Mouse (Mus musculus) spleen, adult 2 months (tissue): Measurements from ENCODE around the gene Tfrc. TPM values are rescaled to one million over a fixed set of nuclear protein-coding genes. Genes with fewer than 3 reads are reported as not detected.

Source experiments
- DNase-seq, 2 experiments: peaks; one replicate each; pipeline versions ENCODE4 v3.0.0 to v3.0.0-alpha.2; 2012 to 2021; ENCODE audit warnings: low spot score in 2 of 2, low read depth in 1 of 2
- H3K27ac ChIP-seq: fragments of 200-500 bp; 2 replicates; pipeline ENCODE4 v1.5.1; 2012; ENCODE audit warnings: low read length, inconsistent platforms; ENCODE audit not compliant: insufficient read depth
- H3K27me3 ChIP-seq: fragments of 200-500 bp; 2 replicates; pipeline ENCODE4 v1.6.1; 2012; ENCODE audit warnings: mild to moderate bottlenecking, moderate library complexity, low read length, inconsistent platforms; ENCODE audit not compliant: control insufficient read depth, insufficient read depth
- H3K36me3 ChIP-seq: fragments of 200-500 bp; 2 replicates; pipeline ENCODE4 v1.6.1; 2012; ENCODE audit warnings: mild to moderate bottlenecking, low read length, inconsistent platforms; ENCODE audit not compliant: control insufficient read depth, insufficient read depth
- H3K4me1 ChIP-seq: fragments of 200-500 bp; 2 replicates; pipeline ENCODE4 v1.6.1; 2011; ENCODE audit warnings: inconsistent platforms; ENCODE audit not compliant: control insufficient read depth, insufficient read depth, insufficient read length
- H3K4me3 ChIP-seq: fragments of 200-500 bp; 2 replicates; pipeline ENCODE4 v1.5.1; 2011; ENCODE audit warnings: mild to moderate bottlenecking, inconsistent platforms; ENCODE audit not compliant: insufficient read depth, insufficient read length; ENCODE audit errors: extremely low read depth
- CTCF ChIP-seq: fragments of 200-500 bp; IDR thresholded peaks from 2 replicates; pipeline ENCODE4 v1.5.1; 2011; ENCODE audit warnings: mild to moderate bottlenecking, inconsistent platforms; ENCODE audit not compliant: insufficient read depth, insufficient read length, insufficient replicate concordance; ENCODE audit errors: extremely low read depth
- POLR2A ChIP-seq: fragments of 200-500 bp; IDR thresholded peaks from 2 replicates; pipeline ENCODE4 v1.6.1; 2011; ENCODE audit warnings: low read depth, low read length, inconsistent platforms
- WGBS: fragments of 180-500 bp; shearing (Covaris S2); methylation state at CpG from one replicate; pipeline ENCODE4 v1.1.7; 2018; 5-methylcytosine and 5-hydroxymethylcytosine counted together
- polyA plus RNA-seq: library from polyadenylated mRNA; depleted of rRNA; stranded (reverse); fragments of >200 nt; gene quantifications from 2 replicates; pipeline ENCODE4 v1.2.3, GENCODE M21; 2012; rRNA removed

The Tfrc gene
- polyA plus RNA-seq, 1 experiment, result 11.9 TPM

DNA sequence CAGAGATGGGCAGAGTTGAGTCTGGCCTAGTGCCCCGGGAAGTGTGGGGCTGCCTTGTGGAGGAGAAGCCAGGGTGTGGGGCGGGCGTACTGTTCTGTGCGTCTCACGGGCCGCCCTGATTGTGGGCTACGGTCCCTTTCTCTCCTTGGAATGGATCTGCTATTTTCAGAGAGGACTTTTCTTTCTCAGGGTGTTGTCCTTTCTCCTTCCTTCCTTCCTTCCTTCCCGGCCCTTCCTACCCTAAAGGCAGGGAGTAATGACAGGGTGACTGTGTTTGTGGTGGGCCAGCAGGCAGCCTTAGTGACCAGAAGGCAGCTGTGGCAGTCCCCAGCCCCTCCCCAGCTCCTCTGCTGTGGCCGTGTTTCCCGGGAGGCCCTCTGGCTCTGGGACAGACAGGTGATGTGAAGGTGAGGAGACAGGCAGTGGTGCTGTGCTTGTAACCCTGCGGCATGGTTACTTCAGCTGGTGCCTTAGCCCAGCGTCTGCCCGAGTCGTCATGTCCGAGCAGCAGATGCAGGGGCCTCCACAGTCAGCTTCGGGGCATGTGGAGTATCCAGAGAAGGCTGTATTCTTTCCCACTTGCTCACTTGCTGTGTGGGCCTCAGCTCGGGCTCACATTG is 65.5 kb downstream of the Tfrc start:
- Histone ChIP-seq H3K4me3 (no peak overlapping the region), H3K27me3 (no peaks in the 10 kb centered on the region), H3K27ac (no peak overlapping the region), H3K4me1 (no peaks in the 10 kb centered on the region), H3K36me3 (peaks cover 55% of the 10 kb centered on the region)
- no peak for TF ChIP-seq POLR2A
- TF ChIP-seq CTCF, result no peak
- WGBS, result 93% methylated on average over 17 of the region's 17 CpGs
- no peak for DNase-seq

- 88% methylated on average over 10 of the region's 10 CpGs for WGBS
Observed at GRCm38 (mm10) chr16:32677040-32677700, 68.5 kb downstream of the Tfrc start.

DNA sequence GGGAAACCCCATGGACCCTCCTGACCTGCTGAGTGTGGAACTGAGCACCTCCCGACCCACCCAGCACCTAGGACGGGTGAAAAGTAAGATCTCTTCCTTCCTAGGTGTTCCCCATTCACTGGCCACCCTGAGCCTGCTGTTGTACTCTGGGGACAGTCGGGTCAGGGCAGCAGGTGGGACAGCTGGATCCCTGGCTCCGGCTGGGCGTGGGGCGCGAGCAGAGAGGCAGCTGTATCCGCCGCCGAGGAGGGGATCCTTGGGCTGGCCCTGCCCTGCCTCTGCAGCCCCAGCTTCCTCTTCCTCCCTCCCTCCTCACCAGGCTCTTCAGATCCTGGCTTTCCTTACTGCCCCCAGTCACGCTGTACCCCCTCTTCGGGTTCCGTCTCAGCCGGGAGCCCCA is 69.2 kb downstream of the Tfrc start:
- no peaks in the 10 kb centered on the region for H3K4me1 ChIP-seq
- no peak overlapping the region for H3K27ac ChIP-seq
- no peak for DNase-seq
- no peak overlapping the region for H3K4me3 ChIP-seq
- 87% methylated on average over 14 of the region's 14 CpGs for WGBS
- no peaks in the 10 kb centered on the region for H3K27me3 ChIP-seq
- no peak for TF ChIP-seq CTCF
- TF ChIP-seq POLR2A, result no peak
- peaks cover 47% of the 10 kb centered on the region for H3K36me3 ChIP-seq

More at GRCm38 (mm10) chr16:32677040-32677700, 68.5 kb downstream of the Tfrc start:
- H3K4me3 ChIP-seq, result no peak overlapping the region
- no peak for TF ChIP-seq POLR2A
- no peak for TF ChIP-seq CTCF
- H3K27me3 ChIP-seq, result no peaks in the 10 kb centered on the region
- no peak for DNase-seq
- no peak overlapping the region for H3K27ac ChIP-seq
- no peaks in the 10 kb centered on the region for H3K4me1 ChIP-seq
- H3K36me3 ChIP-seq, result peaks cover 49% of the 10 kb centered on the region

- peaks cover 45% of the 10 kb centered on the region for H3K36me3 ChIP-seq
- no peak overlapping the region for H3K4me3 ChIP-seq
- H3K4me1 ChIP-seq, result no peaks in the 10 kb centered on the region
- TF ChIP-seq CTCF, result no peak
- no peak for TF ChIP-seq POLR2A
- H3K27me3 ChIP-seq, result no peaks in the 10 kb centered on the region
- WGBS, result 91% methylated on average over 14 of the region's 14 CpGs
- no peak for DNase-seq
- no peak overlapping the region for H3K27ac ChIP-seq
Observed at GRCm38 (mm10) chr16:32678812-32679211, 70.1 kb downstream of the Tfrc start.

GRCm38 (mm10) chr16:32679976-32680375 is 71.3 kb downstream of the Tfrc start:
- Histone ChIP-seq H3K36me3 (peaks cover 45% of the 10 kb centered on the region), H3K27ac (no peak overlapping the region)
- DNase-seq, result no peak

DNA sequence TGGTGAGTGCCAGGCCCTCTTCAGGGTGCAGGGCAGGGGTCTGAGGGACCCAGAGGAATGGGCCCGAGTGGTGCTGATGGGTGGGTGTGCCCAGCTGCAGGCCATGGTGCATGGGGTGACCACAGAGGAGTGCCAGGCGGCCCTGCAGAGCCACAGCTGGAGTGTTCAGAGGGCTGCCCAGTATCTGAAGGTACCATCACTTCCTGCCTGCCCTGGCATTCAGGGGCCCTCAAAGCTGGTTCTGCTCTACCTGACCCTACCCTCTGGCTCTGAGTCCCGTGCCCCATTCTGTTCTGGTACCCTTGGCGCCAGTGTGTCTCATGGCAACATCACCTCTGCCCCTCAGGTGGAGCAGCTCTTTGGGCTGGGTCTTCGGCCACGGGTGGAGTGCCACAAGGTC is 72.1 kb downstream of the Tfrc start:
- 90% methylated on average over 6 of the region's 6 CpGs for WGBS
- H3K27ac ChIP-seq, result no peak overlapping the region

More at GRCm38 (mm10) chr16:32679976-32680375, 71.3 kb downstream of the Tfrc start:
- H3K4me3 ChIP-seq, result no peak overlapping the region
- 98% methylated on average over 16 of the region's 16 CpGs for WGBS
- H3K4me1 ChIP-seq, result no peaks in the 10 kb centered on the region
- TF ChIP-seq POLR2A, result no peak
- no peak for TF ChIP-seq CTCF
- H3K27me3 ChIP-seq, result no peaks in the 10 kb centered on the region

DNA sequence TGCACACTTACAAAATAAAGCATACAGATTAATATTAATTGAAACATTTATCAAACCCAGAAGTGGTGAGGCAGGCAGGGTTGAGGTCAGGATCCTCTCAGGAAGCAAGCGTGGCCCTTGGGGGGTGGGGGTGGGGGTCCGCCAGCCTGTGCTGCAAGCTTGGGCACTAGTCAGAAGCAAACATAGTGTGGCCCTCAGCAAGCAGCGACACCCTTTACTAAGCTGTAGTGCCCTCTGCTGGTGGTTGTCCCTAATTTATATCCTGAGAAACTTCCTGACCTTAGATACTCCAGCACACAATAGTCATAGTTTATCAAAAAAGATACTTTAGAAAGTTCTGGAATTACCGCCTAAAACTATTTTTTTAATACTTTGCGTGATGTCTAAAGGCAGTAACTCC is 73.5 kb downstream of the Tfrc start:
- no peak for TF ChIP-seq POLR2A
- TF ChIP-seq CTCF, result peak; percentile 66; the same call in 1 of the 2 replicates
- Histone ChIP-seq H3K27me3 (no peaks in the 10 kb centered on the region), H3K4me3 (no peak overlapping the region), H3K36me3 (peaks cover 27% of the 10 kb centered on the region), H3K27ac (no peak overlapping the region), H3K4me1 (no peaks in the 10 kb centered on the region)
- 29% methylated on average over 5 of the region's 5 CpGs for WGBS
- DNase-seq, result peak; percentile 39 to 65

More for the DNA sequence above, 72.1 kb downstream of the Tfrc start:
- no peak for DNase-seq
- no peaks in the 10 kb centered on the region for H3K27me3 ChIP-seq
- H3K4me3 ChIP-seq, result no peak overlapping the region
- H3K4me1 ChIP-seq, result no peaks in the 10 kb centered on the region
- H3K36me3 ChIP-seq, result peaks cover 40% of the 10 kb centered on the region
- TF ChIP-seq CTCF (no peak), POLR2A (no peak)

Other genes with a start within 250 kb of the Tfrc start
- gene Tm4sf19, start 208.4 kb upstream of the Tfrc start, polyA plus RNA-seq, result 0.58 and 0.70 TPM in 2 replicates
- gene Tctex1d2, start 189.2 kb upstream of the Tfrc start, polyA plus RNA-seq, result 2.3 and 2.5 TPM in 2 replicates
- gene Pcyt1a, start 178.0 kb upstream of the Tfrc start, polyA plus RNA-seq, result 13.1 and 15.9 TPM in 2 replicates
- not detected in 2 replicates for gene Slc51a, start 121.0 kb upstream of the Tfrc start, polyA plus RNA-seq
- gene Zdhhc19, start 112.7 kb upstream of the Tfrc start, polyA plus RNA-seq, result not detected in 2 replicates
- 109 and 137 TPM in 2 replicates for gene Tnk2, start 35.0 kb downstream of the Tfrc start, polyA plus RNA-seq
- gene Muc4, start 127.0 kb downstream of the Tfrc start, polyA plus RNA-seq, result 0.06 and 0.07 TPM in 2 replicates
- not detected in 2 replicates for gene Muc20, start 188.5 kb downstream of the Tfrc start, polyA plus RNA-seq
- not detected in 2 replicates for gene Smbd1, start 201.6 kb downstream of the Tfrc start, polyA plus RNA-seq